Mouse (Mus musculus): Measurements from ENCODE around the gene Dlg1. TPM values are rescaled to one million over a fixed set of nuclear protein-coding genes. Genes with fewer than 3 reads are reported as not detected.

Gene Dlg1
- 10.3 and 11.9 TPM in 2 replicates for polyA plus RNA-seq (2012; rRNA removed)

GRCm38 (mm10) chr16:31663379-31664286, at the start of gene Dlg1:
Dlg1 (plus strand) TSS chr16:31663443.

GRCm38 (mm10) chr16:31878573-31879257, 215.5 kb downstream of the Dlg1 start, which contains the start of gene Meltf:
Meltf (plus strand) TSS chr16:31878810.

Other genes starting within 250 kb of the Dlg1 start
- gene Bdh1, start 241.2 kb upstream of the Dlg1 start, polyA plus RNA-seq (2012; rRNA removed), result 10.7 and 11.8 TPM in 2 replicates
- 0.86 and 1.1 TPM in 2 replicates for gene Meltf, start 215.4 kb downstream of the Dlg1 start, polyA plus RNA-seq (2012; rRNA removed)

Data from ovary, adult 2 months (tissue).